Mouse (Mus musculus) macrophage (primary cell): ENCODE results near the gene Zfp451. TPM values are rescaled to one million over a fixed set of nuclear protein-coding genes. Genes with fewer than 3 reads are reported as not detected.

ENCODE experiments used
- H3K27ac ChIP-seq: fragments of 350-480 bp; formaldehyde crosslinking; 2 replicates; pipeline ENCODE4 v1.9.0; 2021
- H3K36me3 ChIP-seq: fragments of 350-480 bp; formaldehyde crosslinking; 2 replicates; pipeline ENCODE4 v1.9.0; 2021; ENCODE audit errors: inconsistent target
- H3K4me3 ChIP-seq: fragments of 350-480 bp; formaldehyde crosslinking; 2 replicates; pipeline ENCODE4 v1.9.0; 2021; ENCODE audit errors: inconsistent target
- H3K79me2 ChIP-seq: fragments of 350-480 bp; formaldehyde crosslinking; 2 replicates; pipeline ENCODE4 v1.9.0; 2021; ENCODE audit errors: inconsistent target
- WGBS: methylation state at CpG from one replicate; pipeline ENCODE4 v1.1.7; 2026; ENCODE audit warnings: inconsistent platforms; ENCODE audit not compliant: missing documents; 5-methylcytosine and 5-hydroxymethylcytosine counted together
- polyA plus RNA-seq: library from polyadenylated mRNA; stranded (reverse); fragments of 250-400 nt; gene quantifications from 3 replicates; pipeline ENCODE4 v1.2.4, GENCODE M21; 2018; ENCODE audit warnings: inconsistent platforms

Gene Zfp451
- polyA plus RNA-seq, 1 experiment from 2014 or later, result 12.0 TPM

DNA sequence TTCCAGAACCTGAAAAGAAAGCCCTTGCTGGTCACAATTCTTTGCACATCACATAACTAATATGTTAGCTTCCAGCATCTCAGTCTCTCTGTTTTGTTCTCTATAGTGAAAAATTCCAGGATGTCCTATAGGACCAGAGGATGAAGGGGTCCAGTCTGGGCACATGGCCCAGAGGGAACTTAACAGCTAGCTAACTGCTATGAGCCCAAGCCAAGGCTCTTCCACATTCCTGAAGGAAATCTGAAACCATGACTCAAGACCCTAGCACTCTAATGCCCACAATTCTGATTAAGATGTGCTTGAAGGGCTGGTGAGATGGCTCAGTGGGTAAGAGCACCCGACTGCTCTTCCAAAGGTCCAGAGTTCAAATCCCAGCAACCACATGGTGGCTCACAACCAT lies 96.8 kb downstream of the Zfp451 start:
- Histone ChIP-seq H3K4me3 (no peak overlapping the region), H3K79me2 (no peaks in the 10 kb centered on the region), H3K27ac (no peak overlapping the region), H3K36me3 (no peaks in the 10 kb centered on the region)
- no CpG with 5 or more reads among the region's 1 CpGs for WGBS

DNA sequence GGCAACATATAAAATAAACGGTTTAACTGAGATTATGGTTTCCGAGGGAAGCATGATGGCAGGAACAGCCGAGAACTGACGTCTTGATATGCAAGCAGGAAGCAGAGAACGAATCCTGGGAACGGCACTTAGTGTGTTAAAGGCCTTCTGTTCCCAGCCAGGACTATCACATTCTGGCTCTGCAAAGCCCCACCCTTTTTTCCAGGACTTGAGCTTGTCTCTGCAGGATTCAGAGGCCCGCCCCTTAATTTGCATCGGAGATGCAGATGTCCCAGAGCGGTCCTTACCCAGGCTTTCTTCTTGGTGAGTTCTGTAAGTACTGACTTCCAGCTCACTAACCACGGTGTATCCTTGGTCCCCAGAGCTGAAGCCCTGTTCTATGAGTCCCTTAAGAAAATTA lies 99.6 kb downstream of the Zfp451 start:
- Histone ChIP-seq H3K79me2 (no peaks in the 10 kb centered on the region), H3K27ac (no peak overlapping the region), H3K4me3 (no peak overlapping the region), H3K36me3 (no peaks in the 10 kb centered on the region)
- 15% methylated on average over 10 of the region's 10 CpGs for WGBS

- Histone ChIP-seq H3K27ac (no peak overlapping the region), H3K79me2 (no peaks in the 10 kb centered on the region), H3K36me3 (no peaks in the 10 kb centered on the region), H3K4me3 (no peak overlapping the region)
- 92% methylated on average over 5 of the region's 5 CpGs for WGBS
These were observed 102.4 kb downstream of the Zfp451 start for GRCm38 (mm10) chr1:33712026-33712425.

Other genes with a start within 250 kb of the Zfp451 start
- gene Prim2, start 144.8 kb downstream of the Zfp451 start, polyA plus RNA-seq, result 6.0 to 20.4 TPM (median 13.0 TPM) in 3 replicates
- gene Rab23, start 94.7 kb downstream of the Zfp451 start, polyA plus RNA-seq, result 1.8 to 3.7 TPM (median 2.3 TPM) in 3 replicates
- gene Bag2, start 56.8 kb downstream of the Zfp451 start, polyA plus RNA-seq, result 1.4 to 3.6 TPM (median 2.4 TPM) in 3 replicates
- 0.69 to 0.76 TPM (median 0.69 TPM) in 3 replicates for gene Bend6, start 93.2 kb upstream of the Zfp451 start, polyA plus RNA-seq
- gene Dst, start 93.6 kb upstream of the Zfp451 start, polyA plus RNA-seq, result 5.9 to 8.8 TPM (median 8.4 TPM) in 3 replicates